Mouse (Mus musculus) MEL (cell line): Measurements from ENCODE around the gene Mnx1. TPM values are rescaled to one million over a fixed set of nuclear protein-coding genes. Genes with fewer than 3 reads are reported as not detected.
A peak's percentile ranks its signal among the peaks of the same experiment; 100 is the strongest.

Experiments
- DNase-seq: peaks from one replicate; pipeline ENCODE4 v3.0.0; 2011; ENCODE audit warnings: low read depth, low spot score
- H3K27ac ChIP-seq: 2 replicates; pipeline ENCODE4 v1.5.1; 2012; ENCODE audit warnings: low read depth, mild to moderate bottlenecking, control low read depth, low read length, moderate library complexity; ENCODE audit not compliant: control insufficient read depth
- H3K27me3 ChIP-seq, 2 experiments: fragments of 150-350 bp in 1 of 2; sonication (generic) in 1 of 2; 2 replicates each; pipeline ENCODE4 v1.6.1; 2012; ENCODE audit warnings: low read length in 2 of 2, mild to moderate bottlenecking in 2 of 2, improper control_type of control experiment in 1 of 2, moderate library complexity in 1 of 2; ENCODE audit not compliant: insufficient read depth in 2 of 2, control insufficient read depth in 1 of 2
- H3K36me3 ChIP-seq, 2 experiments: 2 replicates each; pipeline ENCODE4 v1.6.1; 2012 to 2014; ENCODE audit warnings: low read length in 2 of 2, improper control_type of control experiment in 1 of 2, inconsistent platforms in 1 of 2, mild to moderate bottlenecking in 1 of 2; ENCODE audit not compliant: insufficient read depth in 2 of 2, control insufficient read depth in 1 of 2
- H3K4me1 ChIP-seq, 2 experiments: fragments of 150-350 bp in 1 of 2; sonication (generic) in 1 of 2; 2 replicates each; pipeline ENCODE4 v1.6.1; 2012; ENCODE audit warnings: low read length in 2 of 2, improper control_type of control experiment in 1 of 2, mild to moderate bottlenecking in 1 of 2; ENCODE audit not compliant: insufficient read depth in 2 of 2, control insufficient read depth in 1 of 2
- H3K4me3 ChIP-seq, 2 experiments: fragments of 150-350 bp in 1 of 2; sonication (generic) in 1 of 2; 2 replicates each; pipeline ENCODE4 v1.5.1; 2012; ENCODE audit warnings: low read depth in 2 of 2, low read length in 2 of 2, mild to moderate bottlenecking in 2 of 2, moderate library complexity in 2 of 2, control low read depth in 1 of 2, improper control_type of control experiment in 1 of 2; ENCODE audit not compliant: control insufficient read depth in 1 of 2, insufficient read depth in 1 of 2
- H3K79me2 ChIP-seq: 2 replicates; pipeline ENCODE4 v1.6.1; 2012; ENCODE audit warnings: mild to moderate bottlenecking, low read length, moderate library complexity; ENCODE audit not compliant: control insufficient read depth, poor library complexity, insufficient read depth
- H3K9ac ChIP-seq: 2 replicates; pipeline ENCODE4 v1.6.1; 2012; ENCODE audit warnings: low read depth, mild to moderate bottlenecking, control low read depth, low read length, moderate library complexity; ENCODE audit not compliant: control insufficient read depth, poor library complexity, severe bottlenecking
- H3K9me3 ChIP-seq: fragments of 150-350 bp; sonication (generic); replicated peaks from 2 replicates; pipeline ENCODE4 v1.6.1; 2012; ENCODE audit warnings: mild to moderate bottlenecking, low read length, improper control_type of control experiment, moderate library complexity; ENCODE audit not compliant: insufficient read depth
- BHLHE40 ChIP-seq: IDR thresholded peaks from 2 replicates; pipeline ENCODE4 v1.6.1; 2012; ENCODE audit warnings: low read depth, mild to moderate bottlenecking, inconsistent platforms, low read length, improper control_type of control experiment, borderline replicate concordance
- CHD1 ChIP-seq: IDR thresholded peaks from 2 replicates; pipeline ENCODE4 v1.6.1; 2012; ENCODE audit warnings: low read depth, mild to moderate bottlenecking, inconsistent platforms, low read length, improper control_type of control experiment
- EP300 ChIP-seq, 2 experiments: IDR thresholded peaks; 2 replicates each; pipeline ENCODE4 v1.6.1; 2011; ENCODE audit warnings: improper control_type of control experiment in 2 of 2, low read length in 2 of 2, low read depth in 1 of 2, mild to moderate bottlenecking in 1 of 2
- ETS1 ChIP-seq: IDR thresholded peaks from 2 replicates; pipeline ENCODE4 v1.6.1; 2012; ENCODE audit warnings: low read depth, mild to moderate bottlenecking, inconsistent platforms, low read length, improper control_type of control experiment, moderate library complexity
- GATA1 ChIP-seq: IDR thresholded peaks from 2 replicates; pipeline ENCODE4 v1.6.1; 2011; ENCODE audit warnings: low read depth, low read length, improper control_type of control experiment
- MAZ ChIP-seq: IDR thresholded peaks from 2 replicates; pipeline ENCODE4 v1.6.1; 2012; ENCODE audit warnings: low read depth, mild to moderate bottlenecking, inconsistent platforms, low read length, improper control_type of control experiment
- NRF1 ChIP-seq: IDR thresholded peaks from 2 replicates; pipeline ENCODE4 v1.6.1; 2014; ENCODE audit warnings: low read depth, mild to moderate bottlenecking, inconsistent platforms, low read length, improper control_type of control experiment, moderate library complexity; ENCODE audit not compliant: poor library complexity, insufficient read depth, severe bottlenecking
- POLR2A ChIP-seq, 2 experiments: IDR thresholded peaks; 2 replicates each; pipeline ENCODE4 v1.6.1; 2011 to 2012; ENCODE audit warnings: low read length in 2 of 2, mild to moderate bottlenecking in 2 of 2, control low read depth in 1 of 2, improper control_type of control experiment in 1 of 2, low read depth in 1 of 2, moderate library complexity in 1 of 2; ENCODE audit not compliant: control insufficient read depth in 1 of 2, insufficient read depth in 1 of 2, poor library complexity in 1 of 2
- RCOR1 ChIP-seq: IDR thresholded peaks from 2 replicates; pipeline ENCODE4 v1.6.1; 2012; ENCODE audit warnings: low read depth, mild to moderate bottlenecking, inconsistent platforms, low read length, improper control_type of control experiment
- TAL1 ChIP-seq: IDR thresholded peaks from 2 replicates; pipeline ENCODE4 v1.6.1; 2012; ENCODE audit warnings: mild to moderate bottlenecking, inconsistent platforms, low read length, moderate library complexity, mixed read lengths
- TBP ChIP-seq: IDR thresholded peaks from 2 replicates; pipeline ENCODE4 v1.8.0; 2011; ENCODE audit warnings: low read depth, low read length, improper control_type of control experiment
- TCF12 ChIP-seq: IDR thresholded peaks from 2 replicates; pipeline ENCODE4 v1.6.1; 2014; ENCODE audit warnings: low read depth, mild to moderate bottlenecking, inconsistent platforms, low read length, improper control_type of control experiment, moderate library complexity
- UBTF ChIP-seq: IDR thresholded peaks from 2 replicates; pipeline ENCODE4 v1.6.1; 2012; ENCODE audit warnings: low read depth, mild to moderate bottlenecking, inconsistent platforms, low read length, improper control_type of control experiment, moderate library complexity, borderline replicate concordance; ENCODE audit not compliant: insufficient read depth
- ZNF384 ChIP-seq: IDR thresholded peaks from 2 replicates; pipeline ENCODE4 v1.6.1; 2012; ENCODE audit warnings: low read depth, mild to moderate bottlenecking, inconsistent platforms, low read length, improper control_type of control experiment
- polyA plus RNA-seq, 2 experiments: library from polyadenylated mRNA; stranded (reverse) in 1 of 2; unstranded in 1 of 2; fragments of >175 nt in 1 of 2; fragments of >200 nt in 1 of 2; gene quantifications; 2 replicates each; pipeline versions ENCODE4 v1.2.1 to v1.2.4; 2012; ENCODE audit warnings: low replicate concordance in 2 of 2, low read depth in 1 of 2; ENCODE audit not compliant: insufficient read length in 2 of 2, insufficient read depth in 1 of 2, missing spikeins in 1 of 2
- total RNA-seq: library from RNA; depleted of rRNA; stranded (reverse); fragments of 300-350 nt; gene quantifications from 2 replicates; pipeline ENCODE4 v1.2.3, GENCODE M21; 2012

Mnx1 gene
- total and polyA plus RNA-seq, 3 experiments = not detected

GRCm38 (mm10) chr5:29452352-29452751 lies 25.9 kb downstream of the Mnx1 start:
- peaks cover 0 to 22% of the 10 kb centered on the region in 2 experiments; a peak in 2 of 4 replicates for H3K36me3 ChIP-seq
- TF ChIP-seq MAZ (no peak), BHLHE40 (no peak), UBTF (no peak), POLR2A (IDR thresholded peaks at IDR 0.05; ENCODE audit: control insufficient read depth in 1 of 2, insufficient read depth in 1 of 2, low read depth in 1 of 2, low read length in 2 of 2, poor library complexity in 1 of 2) (peak in 1 of 2 experiments; percentile 25; a peak in 1 of 4 replicates), TCF12 (no peak)
- no peak for DNase-seq

DNA sequence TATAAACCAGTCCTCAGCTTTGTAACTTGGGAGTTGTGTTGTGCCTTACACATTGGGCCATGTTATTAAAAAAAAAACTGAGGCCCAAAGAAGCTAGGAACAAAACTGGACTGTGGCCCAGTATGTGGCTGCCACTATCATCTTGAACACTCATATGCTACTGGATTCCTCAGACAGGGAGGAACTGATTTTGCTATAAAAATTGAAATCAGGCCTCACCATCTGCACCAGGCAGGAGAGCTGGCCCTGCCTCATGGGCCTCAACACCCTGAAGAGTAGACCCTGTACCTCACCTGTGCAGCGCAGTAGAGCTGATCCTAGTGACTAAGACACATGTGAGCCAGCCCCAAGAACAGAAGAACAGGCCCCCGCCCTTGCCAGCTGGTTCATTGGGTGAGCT lies 33.0 kb downstream of the Mnx1 start:
- Histone ChIP-seq H3K9me3 (no peaks in the 10 kb centered on the region), H3K27me3 (no peaks in the 10 kb centered on the region), H3K4me3 (no peak overlapping the region), H3K27ac (no peak overlapping the region), H3K9ac (no peak overlapping the region), H3K79me2 (peaks cover 2% of the 10 kb centered on the region; the same call in 1 of the 2 replicates), H3K36me3 (peaks cover 15 to 69% of the 10 kb centered on the region in 2 experiments; a peak in 3 of 4 replicates), H3K4me1 (no peaks in the 10 kb centered on the region; a peak in 1 of 4 replicates)
- peak; percentile 55 for DNase-seq
- TF ChIP-seq ZNF384 = peak; percentile 61
- TF ChIP-seq NRF1 = no peak
- TF ChIP-seq GATA1 = 0 out of 2 replicates have a peak, but pooled peaks have one; percentile 47
- no peak for TF ChIP-seq MAZ
- peak; percentile 40; the same call in 1 of the 2 replicates for TF ChIP-seq ETS1
- peak; percentile 90 for TF ChIP-seq TCF12
- TF ChIP-seq TBP = no peak
- TF ChIP-seq RCOR1 = peak; percentile 96
- peak; percentile 79 for TF ChIP-seq TAL1
- TF ChIP-seq EP300 (IDR thresholded peaks at IDR 0.05; ENCODE audit: low read depth in 1 of 2, low read length in 2 of 2) = peak; percentile 69 to 79
- TF ChIP-seq CHD1 = no peak

More at GRCm38 (mm10) chr5:29452352-29452751, 25.9 kb downstream of the Mnx1 start:
- no peaks in the 10 kb centered on the region for H3K9me3 ChIP-seq
- no peak overlapping the region for H3K9ac ChIP-seq
- H3K79me2 ChIP-seq = no peaks in the 10 kb centered on the region
- no peaks in the 10 kb centered on the region for H3K4me1 ChIP-seq
- H3K27ac ChIP-seq = no peak overlapping the region
- H3K4me3 ChIP-seq = no peak overlapping the region
- no peaks in the 10 kb centered on the region for H3K27me3 ChIP-seq
